Mouse (Mus musculus) liver, embryonic 11.5 days (tissue): ENCODE data around the gene Blvrb. TPM values are rescaled to one million over a fixed set of nuclear protein-coding genes. Genes with fewer than 3 reads are reported as not detected.

Experiments
- ATAC-seq: fragments of 200-750 bp; cut with Nextera tagmentation; replicated peaks from 2 replicates; pipeline ENCODE4 v1.8.0; 2017; ENCODE audit warnings: moderate number of reproducible peaks, mild to moderate bottlenecking, moderate TSS enrichment, moderate library complexity; ENCODE audit not compliant: low FRiP score
- DNase-seq: peaks from one replicate; pipeline ENCODE4 v3.0.0-alpha.2; 2017; ENCODE audit warnings: low spot score
- H3K27ac ChIP-seq: fragments of 300-500 bp; sonication (generic); 2 replicates; pipeline ENCODE4 v1.5.1; 2014; ENCODE audit warnings: mild to moderate bottlenecking, low read depth, low read length, control low read depth
- H3K27me3 ChIP-seq: fragments of 300-500 bp; sonication (generic); replicated peaks from 2 replicates; pipeline ENCODE4 v1.6.1; 2014; ENCODE audit warnings: low read length, mixed read lengths; ENCODE audit not compliant: control insufficient read depth, insufficient read depth
- H3K36me3 ChIP-seq: fragments of 300-500 bp; sonication (generic); 2 replicates; pipeline ENCODE4 v1.6.1; 2014; ENCODE audit warnings: mild to moderate bottlenecking, low read length, moderate library complexity, mixed read lengths; ENCODE audit not compliant: control insufficient read depth, insufficient read depth
- H3K4me1 ChIP-seq: fragments of 300-500 bp; sonication (generic); replicated peaks from 2 replicates; pipeline ENCODE4 v1.6.1; 2014; ENCODE audit warnings: low read length, mixed read lengths; ENCODE audit not compliant: control insufficient read depth, insufficient read depth
- H3K4me2 ChIP-seq: fragments of 300-500 bp; sonication (generic); 2 replicates; pipeline ENCODE4 v1.6.1; 2014; ENCODE audit warnings: mild to moderate bottlenecking, control low read depth, moderate library complexity
- H3K4me3 ChIP-seq: fragments of 300-500 bp; sonication (generic); 2 replicates; pipeline ENCODE4 v1.5.1; 2014; ENCODE audit warnings: low read depth, low read length, control low read depth
- H3K9ac ChIP-seq: fragments of 300-500 bp; sonication (generic); 2 replicates; pipeline ENCODE4 v1.6.1; 2014; ENCODE audit warnings: low read depth, low read length, control low read depth
- H3K9me3 ChIP-seq: fragments of 300-500 bp; sonication (generic); 2 replicates; pipeline ENCODE4 v1.6.1; 2016; ENCODE audit warnings: low read length, inconsistent platforms, mixed read lengths; ENCODE audit not compliant: control insufficient read depth
- WGBS: fragments of 180-500 bp; shearing (Covaris S2); extraction: QIAGEN DNeasy Blood & Tissue Kit; methylation state at CpG from one replicate; pipeline ENCODE4 v1.1.7; 2014; 5-methylcytosine and 5-hydroxymethylcytosine counted together
- polyA plus RNA-seq: library from polyadenylated mRNA; unstranded; fragments of >200 nt; fragmentation: Nextera tagmentation; extraction: Ambion mirVana; gene quantifications from 2 replicates; pipeline ENCODE4 v1.2.1, GENCODE M21; 2014

Gene Blvrb
- polyA plus RNA-seq, 1 experiment from 2014 or later = 581 TPM

DNA sequence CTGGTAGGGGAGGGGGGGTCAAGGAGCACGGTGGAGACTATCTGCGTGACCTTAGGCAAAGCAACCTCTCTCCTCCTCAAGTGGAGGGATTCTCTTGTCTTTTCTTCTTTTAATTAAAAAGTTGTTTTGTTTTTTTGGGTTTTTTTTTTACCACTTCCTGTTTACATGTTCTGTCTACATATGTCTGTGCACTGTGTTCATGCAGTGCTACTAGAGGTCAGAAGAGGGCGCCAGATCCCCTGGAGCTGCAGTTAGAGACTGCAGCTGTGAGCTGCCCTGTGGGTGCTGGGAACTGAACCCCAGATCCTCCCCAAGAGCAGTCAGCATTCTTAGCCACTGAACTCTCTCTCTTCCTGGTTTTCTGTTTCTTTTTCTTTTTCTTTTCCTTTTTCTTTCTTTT is 28.7 kb upstream of the Blvrb start:
- no peak overlapping the region for H3K9ac ChIP-seq
- no peaks in the 10 kb centered on the region; the same call in 1 of the 2 replicates for H3K27me3 ChIP-seq
- H3K4me3 ChIP-seq = no peak overlapping the region
- H3K36me3 ChIP-seq = no peaks in the 10 kb centered on the region
- 65% methylated on average over 3 of the region's 3 CpGs for WGBS
- no peak for ATAC-seq
- H3K27ac ChIP-seq = no peak overlapping the region
- no peak for DNase-seq
- no peaks in the 10 kb centered on the region for H3K9me3 ChIP-seq
- H3K4me2 ChIP-seq = no peak overlapping the region
- no peaks in the 10 kb centered on the region for H3K4me1 ChIP-seq

GRCm38 (mm10) chr7:27423556-27424326 is 24.0 kb upstream of the Blvrb start:
- H3K4me3 ChIP-seq = no peak overlapping the region
- 78% methylated on average over 12 of the region's 12 CpGs for WGBS
- no peak overlapping the region for H3K27ac ChIP-seq
- H3K36me3 ChIP-seq = no peaks in the 10 kb centered on the region
- no peaks in the 10 kb centered on the region for H3K4me1 ChIP-seq
- ATAC-seq (no peak), DNase-seq (no peak)
- H3K27me3 ChIP-seq = no peaks in the 10 kb centered on the region
- H3K9me3 ChIP-seq = no peaks in the 10 kb centered on the region; the same call in 1 of the 2 replicates
- no peak overlapping the region for H3K9ac ChIP-seq
- no peak overlapping the region for H3K4me2 ChIP-seq

DNA sequence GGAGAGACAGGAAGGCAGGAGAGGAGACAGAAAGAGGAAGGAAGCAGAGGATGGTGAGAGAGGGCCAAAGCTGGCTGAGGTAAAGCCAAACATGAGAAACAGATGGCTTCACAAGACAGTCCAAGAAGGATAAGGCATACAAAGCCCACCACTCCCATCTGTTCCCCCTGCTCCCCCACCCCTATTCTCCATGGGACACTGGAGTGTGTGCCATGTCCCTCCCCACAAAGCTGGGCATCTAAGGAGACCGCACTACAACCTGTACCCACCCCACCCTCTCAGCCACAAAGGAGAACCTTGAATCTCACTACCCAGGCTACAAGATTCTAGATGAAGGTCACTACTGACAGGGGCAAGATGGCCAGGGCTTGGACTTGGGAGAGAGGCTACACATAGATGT is 20.4 kb upstream of the Blvrb start:
- 85% methylated on average over 1 of the region's 1 CpGs for WGBS
- no peak overlapping the region for H3K4me3 ChIP-seq
- ATAC-seq (no peak), DNase-seq (no peak)
- no peaks in the 10 kb centered on the region for H3K36me3 ChIP-seq
- H3K4me2 ChIP-seq = no peak overlapping the region
- peaks cover 5% of the 10 kb centered on the region; the same call in 1 of the 2 replicates for H3K9me3 ChIP-seq
- H3K27ac ChIP-seq = no peak overlapping the region
- H3K27me3 ChIP-seq = 0 out of 2 replicates have a peak, but pooled peaks cover 2% of the 10 kb centered on the region
- no peaks in the 10 kb centered on the region for H3K4me1 ChIP-seq
- no peak overlapping the region for H3K9ac ChIP-seq

- Histone ChIP-seq H3K4me3 (no peak overlapping the region), H3K4me2 (no peak overlapping the region), H3K36me3 (no peaks in the 10 kb centered on the region), H3K4me1 (peaks cover 2% of the 10 kb centered on the region; the same call in 1 of the 2 replicates), H3K27me3 (peaks cover 7% of the 10 kb centered on the region), H3K27ac (no peak overlapping the region), H3K9ac (no peak overlapping the region), H3K9me3 (peaks cover 5% of the 10 kb centered on the region; the same call in 1 of the 2 replicates)
- 76% methylated on average over 11 of the region's 11 CpGs for WGBS
- ATAC-seq (no peak), DNase-seq (no peak)
Observed at GRCm38 (mm10) chr7:27428002-27428401, 19.8 kb upstream of the Blvrb start.

DNA sequence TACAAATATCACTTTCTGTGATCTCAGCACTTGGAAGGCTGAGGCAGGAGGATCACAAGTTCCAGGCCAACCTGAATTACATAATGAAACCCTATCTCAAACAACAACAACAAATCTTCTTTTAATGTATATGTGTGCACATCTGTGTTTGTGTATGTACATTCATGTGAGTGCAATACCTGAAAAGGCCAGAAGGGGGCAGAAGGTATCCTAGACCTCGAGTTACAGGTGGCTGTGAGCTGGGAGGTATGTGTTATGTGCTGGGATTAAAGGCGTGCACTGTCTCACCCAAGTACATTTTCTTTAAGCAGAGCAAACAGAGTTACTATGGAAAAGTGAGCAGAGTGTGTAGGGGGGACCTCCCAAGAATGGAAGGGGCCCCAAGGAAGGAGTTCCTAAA is 18.6 kb upstream of the Blvrb start:
- Histone ChIP-seq H3K27me3 (peaks cover 18% of the 10 kb centered on the region), H3K4me3 (no peak overlapping the region), H3K36me3 (no peaks in the 10 kb centered on the region), H3K4me2 (no peak overlapping the region), H3K9ac (no peak overlapping the region), H3K4me1 (peaks cover 2% of the 10 kb centered on the region; the same call in 1 of the 2 replicates), H3K9me3 (peaks cover 5% of the 10 kb centered on the region; the same call in 1 of the 2 replicates), H3K27ac (no peak overlapping the region)
- ATAC-seq (no peak), DNase-seq (no peak)
- WGBS = 57% methylated on average over 2 of the region's 2 CpGs

GRCm38 (mm10) chr7:27433349-27433748 is 14.4 kb upstream of the Blvrb start:
- DNase-seq = no peak
- H3K4me2 ChIP-seq = peak overlapping the region; percentile 17; the same call in 1 of the 2 replicates

GRCm38 (mm10) chr7:27433794-27434193 is 14.0 kb upstream of the Blvrb start:
- Histone ChIP-seq H3K36me3 (no peaks in the 10 kb centered on the region), H3K4me3 (no peak overlapping the region), H3K4me2 (peak overlapping the region; percentile 17; the same call in 1 of the 2 replicates), H3K27me3 (peaks cover 33% of the 10 kb centered on the region), H3K9me3 (peaks cover 5% of the 10 kb centered on the region; the same call in 1 of the 2 replicates), H3K4me1 (peaks cover 2% of the 10 kb centered on the region; the same call in 1 of the 2 replicates), H3K9ac (no peak overlapping the region), H3K27ac (no peak overlapping the region)
- DNase-seq (no peak), ATAC-seq (peak; percentile 58)
- 6% methylated on average over 10 of the region's 10 CpGs for WGBS

More at GRCm38 (mm10) chr7:27433349-27433748, 14.4 kb upstream of the Blvrb start:
- Histone ChIP-seq H3K27me3 (peaks cover 33% of the 10 kb centered on the region), H3K9me3 (peaks cover 5% of the 10 kb centered on the region; the same call in 1 of the 2 replicates), H3K4me1 (peaks cover 2% of the 10 kb centered on the region; the same call in 1 of the 2 replicates), H3K36me3 (no peaks in the 10 kb centered on the region), H3K27ac (no peak overlapping the region), H3K4me3 (no peak overlapping the region), H3K9ac (no peak overlapping the region)
- 21% methylated on average over 10 of the region's 10 CpGs for WGBS
- ATAC-seq = peak; percentile 18

- no peak overlapping the region for H3K4me2 ChIP-seq
- 47% methylated on average over 5 of the region's 5 CpGs for WGBS
- H3K4me3 ChIP-seq = no peak overlapping the region
- no peak for DNase-seq
- ATAC-seq = 0 out of 2 replicates have a peak, but pooled peaks have one; percentile 31
- H3K27me3 ChIP-seq = peaks cover 29% of the 10 kb centered on the region
- H3K36me3 ChIP-seq = no peaks in the 10 kb centered on the region
- H3K9me3 ChIP-seq = no peaks in the 10 kb centered on the region
- H3K27ac ChIP-seq = no peak overlapping the region
- no peak overlapping the region for H3K9ac ChIP-seq
- H3K4me1 ChIP-seq = peaks cover 2% of the 10 kb centered on the region; the same call in 1 of the 2 replicates
Observed at GRCm38 (mm10) chr7:27437544-27437943, 10.2 kb upstream of the Blvrb start.
